Mouse (Mus musculus): Measurements from ENCODE around the gene Cxcl1.
"Not testable (repeated sequence)": the region's sequence is repeated elsewhere in the genome, so short reads cannot be mapped to it uniquely, and the experiment has no call there.

Gene Cxcl1

DNA sequence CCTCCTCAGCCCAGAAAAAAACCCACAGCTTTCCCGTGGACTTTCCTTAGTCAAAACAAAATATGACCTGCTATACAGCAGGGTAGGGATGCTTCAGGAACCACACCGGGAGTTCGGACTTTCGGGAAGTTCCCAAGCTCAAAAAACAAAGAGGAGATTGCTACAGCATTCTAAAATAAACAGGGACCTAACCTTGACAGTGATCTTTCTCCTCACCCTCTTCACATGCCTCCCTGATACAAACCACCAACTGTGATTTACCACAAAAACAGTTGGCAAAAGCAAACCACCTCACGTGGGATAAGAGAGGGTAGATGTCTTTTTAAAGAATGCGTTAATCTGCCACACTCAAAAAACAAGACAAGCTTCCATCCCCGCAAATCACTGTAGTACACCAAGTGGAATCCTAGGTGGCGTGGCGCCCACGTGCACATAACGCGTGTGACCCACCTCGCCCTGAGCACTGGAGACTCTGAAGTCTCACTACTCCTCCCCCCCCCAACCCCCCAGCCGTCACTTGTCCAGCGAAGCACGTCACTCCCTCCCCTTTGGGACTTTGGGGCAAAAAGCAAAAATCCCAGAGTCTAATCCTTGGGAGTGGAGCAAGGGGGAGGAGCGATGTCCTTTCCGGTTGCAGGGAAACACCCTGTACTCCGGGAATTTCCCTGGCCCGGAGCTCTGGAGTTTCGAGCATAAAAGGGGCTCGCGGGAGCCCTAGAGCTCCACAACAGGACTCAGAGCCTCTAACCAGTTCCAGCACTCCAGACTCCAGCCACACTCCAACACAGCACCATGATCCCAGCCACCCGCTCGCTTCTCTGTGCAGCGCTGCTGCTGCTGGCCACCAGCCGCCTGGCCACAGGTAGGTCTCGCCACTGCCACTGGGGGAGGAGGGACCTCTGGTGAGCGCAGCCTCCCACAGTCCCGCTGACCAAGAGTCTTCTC is at the start of gene Cxcl1:
Gene Cxcl1, plus strand, starts transcription at position 723 of the 945 bp plus-strand sequence.
- no peak for DNase-seq

- no peak for DNase-seq
These were observed 47.1 kb upstream of the Cxcl1 start for GRCm38 (mm10) chr5:90843891-90844290.

GRCm38 (mm10) chr5:90850096-90850495 is 40.9 kb upstream of the Cxcl1 start:
- not testable (repeated sequence) for DNase-seq

DNA sequence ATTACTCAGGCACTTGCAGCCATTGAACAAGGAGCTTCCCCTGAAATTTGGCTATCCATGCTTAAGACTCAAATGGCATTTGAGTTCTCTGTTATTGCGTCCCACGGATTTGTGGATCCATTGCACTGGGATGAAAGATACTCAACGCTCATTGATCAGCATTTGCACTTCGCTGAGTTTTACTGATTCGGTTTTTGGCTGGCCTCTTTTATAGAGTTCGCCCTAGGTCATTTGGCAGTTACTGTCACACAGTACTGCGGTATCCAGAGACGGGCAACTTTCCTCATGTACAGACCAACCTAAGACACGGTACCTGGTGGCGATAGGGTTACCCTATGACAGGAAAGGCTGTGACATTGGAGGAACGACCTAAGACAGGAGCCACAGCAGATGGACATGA is 39.6 kb upstream of the Cxcl1 start:
- not testable (repeated sequence) for DNase-seq

DNA sequence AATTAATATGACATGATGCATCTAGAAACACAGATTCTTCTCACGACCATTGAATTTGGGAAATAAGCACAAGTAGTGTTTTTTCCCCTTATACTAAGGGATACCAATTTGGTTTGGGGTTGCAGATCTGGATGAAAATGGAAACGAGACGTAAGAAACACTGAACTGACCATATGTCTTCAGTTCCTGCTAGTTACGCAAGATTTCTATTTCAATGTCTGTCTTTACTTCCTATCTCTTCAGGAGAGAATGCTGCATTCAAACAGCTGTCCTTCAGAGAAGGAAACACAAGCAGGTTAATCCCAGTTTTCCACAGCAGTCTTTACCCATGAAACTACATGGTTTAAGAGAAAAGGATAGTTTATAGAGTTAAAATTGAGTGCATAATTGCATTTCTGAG is 37.8 kb upstream of the Cxcl1 start:
- DNase-seq = no peak

GRCm38 (mm10) chr5:90855308-90856230 is 35.5 kb upstream of the Cxcl1 start:
- no peak for DNase-seq

DNA sequence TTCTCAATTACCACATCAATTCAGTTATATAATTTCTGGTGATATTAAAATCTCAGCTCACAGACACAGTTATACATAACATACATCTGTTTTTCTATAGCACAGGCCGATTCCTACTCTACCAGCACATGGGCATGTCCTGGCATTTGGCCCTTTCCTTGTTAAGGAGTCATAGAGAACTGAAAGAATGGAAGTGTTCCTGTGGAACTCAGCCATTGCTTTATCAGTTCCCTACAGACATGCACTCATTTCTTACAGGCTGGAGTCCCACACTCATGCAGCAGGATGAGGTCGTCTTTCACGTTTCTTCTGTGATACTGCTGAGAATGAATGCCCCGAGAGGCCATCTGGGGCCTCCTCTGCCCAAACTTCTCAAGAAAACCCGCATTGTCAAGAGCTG is 33.6 kb upstream of the Cxcl1 start:
- no peak for DNase-seq

DNA sequence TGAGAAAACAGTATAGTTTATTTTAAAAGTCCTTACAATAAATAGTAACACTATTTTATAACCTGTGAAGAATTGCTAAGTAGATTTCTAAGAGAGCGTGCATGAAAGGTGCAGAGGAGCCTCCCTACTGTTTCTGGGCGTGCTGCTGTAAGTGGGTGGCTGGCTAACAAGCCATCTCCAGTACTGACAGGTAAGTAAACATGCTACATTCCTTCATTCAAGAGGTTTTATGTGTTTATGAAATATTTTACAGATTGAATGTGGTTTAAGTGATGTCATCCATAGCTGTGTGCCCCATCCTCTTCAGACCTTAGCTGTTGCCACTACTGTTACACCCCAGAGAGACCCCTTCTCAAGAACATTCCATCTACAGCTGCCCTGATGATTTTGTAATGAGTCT is 32.6 kb upstream of the Cxcl1 start:
- no peak for DNase-seq

- no peak for DNase-seq
These were observed 32.0 kb upstream of the Cxcl1 start for GRCm38 (mm10) chr5:90859031-90859430.

GRCm38 (mm10) chr5:90861876-90862375 is 29.1 kb upstream of the Cxcl1 start:
- DNase-seq = no peak

DNA sequence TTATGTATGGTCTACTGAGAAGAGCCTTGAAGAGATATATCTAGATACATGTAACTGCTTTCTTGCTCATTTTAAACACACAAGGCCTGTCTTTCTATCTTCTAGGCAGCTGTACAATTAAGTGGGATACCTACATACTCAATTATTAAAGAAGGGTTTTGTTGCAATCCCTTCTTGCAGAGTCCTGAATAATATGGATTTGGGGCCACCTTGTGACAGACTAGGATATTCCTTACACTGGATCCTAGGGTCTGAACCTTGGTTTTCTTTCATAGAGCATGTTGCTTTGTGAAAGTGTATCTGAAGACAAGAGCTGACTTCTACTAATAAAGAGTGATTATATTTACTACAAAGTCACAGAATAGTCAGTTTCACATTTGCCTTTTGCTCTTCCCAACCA is 24.3 kb upstream of the Cxcl1 start:
- no peak for DNase-seq

DNA sequence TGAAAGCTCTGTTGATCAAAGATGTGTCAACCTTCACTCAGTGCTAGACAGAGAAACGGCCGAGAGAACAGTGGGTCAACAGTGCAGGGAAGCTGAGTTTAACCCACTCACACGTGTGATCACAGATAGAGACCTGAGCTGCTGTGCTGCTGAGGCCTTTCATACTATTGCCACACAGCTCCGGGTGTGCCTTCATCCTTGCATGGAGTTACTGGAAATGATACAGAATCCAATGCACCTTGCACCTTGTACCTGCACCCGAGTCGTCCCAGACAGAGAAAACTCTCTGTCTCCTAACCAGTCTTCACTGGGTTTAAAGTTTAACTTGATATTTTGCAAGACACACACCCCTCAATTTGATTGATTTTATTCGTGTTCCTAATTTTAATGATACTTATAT is 18.7 kb upstream of the Cxcl1 start:
- no peak for DNase-seq

- no peak for DNase-seq
These were observed 15.0 kb upstream of the Cxcl1 start for GRCm38 (mm10) chr5:90876045-90876444.

DNA sequence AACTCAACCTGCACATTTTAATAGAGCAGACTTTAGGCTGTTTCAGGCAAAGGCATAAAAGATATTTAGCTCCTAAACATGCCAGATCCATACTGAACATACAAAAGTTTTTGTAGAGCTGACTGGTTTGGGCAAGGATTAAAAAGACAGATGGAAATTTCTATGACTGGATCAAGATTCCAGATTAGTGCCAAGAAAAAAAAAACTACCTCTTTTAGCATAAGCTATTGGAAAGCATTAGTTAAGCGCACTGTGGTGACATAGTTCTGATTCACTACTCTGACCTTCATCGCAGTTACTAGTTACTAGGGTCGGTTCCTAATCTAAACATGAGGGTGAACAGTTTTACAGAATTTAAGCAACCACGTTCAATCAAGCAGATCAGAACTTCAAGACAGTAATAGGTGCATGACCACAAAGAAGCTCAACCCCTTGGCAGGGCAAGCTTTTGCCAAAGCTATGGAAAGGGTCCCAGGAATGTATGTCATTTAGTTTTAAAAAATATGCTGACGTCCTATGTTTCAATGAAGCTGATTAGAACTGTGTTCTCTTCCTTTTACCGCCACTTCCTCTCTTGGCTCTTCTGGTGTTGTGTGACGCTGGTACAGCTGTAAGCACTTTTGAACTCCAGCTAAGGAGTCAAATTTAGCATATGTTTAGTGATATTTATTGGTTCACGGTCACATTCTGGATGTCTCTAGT is 14.4 kb upstream of the Cxcl1 start:
- DNase-seq = no peak

DNA sequence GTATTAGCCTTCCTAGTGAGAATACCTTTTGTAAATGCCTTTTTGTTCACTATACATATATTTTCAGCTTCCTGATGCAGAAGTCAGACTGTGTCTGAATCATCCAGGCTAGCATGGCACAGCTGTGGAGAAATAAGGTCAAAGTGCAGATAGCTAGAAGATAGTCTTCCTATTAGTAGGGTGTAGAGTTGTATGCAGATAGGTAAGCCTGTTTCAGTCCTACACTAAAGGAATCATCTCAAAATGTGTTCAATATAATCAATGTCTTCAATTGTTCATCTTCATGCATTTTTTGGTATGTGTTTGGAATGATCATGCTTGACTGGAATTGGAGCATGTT is 13.9 kb upstream of the Cxcl1 start:
- no peak for DNase-seq

- DNase-seq = no peak
These were observed 11.6 kb upstream of the Cxcl1 start for GRCm38 (mm10) chr5:90879307-90880014.

DNA sequence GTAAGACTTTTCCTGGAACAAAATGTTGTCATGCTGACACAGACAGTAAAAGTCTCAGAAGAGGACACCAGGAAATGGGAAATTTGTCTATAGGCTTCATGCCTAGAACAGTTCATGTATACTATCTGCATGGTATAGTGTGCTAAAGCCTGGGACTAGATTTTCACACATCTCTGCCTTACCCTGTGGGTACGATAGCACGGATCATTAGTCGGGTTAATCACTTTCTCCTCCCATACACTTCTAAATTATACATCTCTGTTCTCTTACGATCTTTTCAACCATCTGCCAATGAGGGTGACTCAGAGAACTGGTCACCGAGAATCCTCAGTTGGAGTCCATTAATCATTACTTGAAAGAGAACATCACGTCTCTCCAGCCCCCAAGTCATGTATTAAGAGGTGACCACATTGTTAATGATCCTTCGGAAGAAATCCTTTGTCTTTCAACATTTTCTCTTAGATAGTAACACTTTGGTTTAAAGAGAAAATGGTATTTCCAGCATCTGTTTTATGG is 10.6 kb upstream of the Cxcl1 start:
- DNase-seq = no peak

DNA sequence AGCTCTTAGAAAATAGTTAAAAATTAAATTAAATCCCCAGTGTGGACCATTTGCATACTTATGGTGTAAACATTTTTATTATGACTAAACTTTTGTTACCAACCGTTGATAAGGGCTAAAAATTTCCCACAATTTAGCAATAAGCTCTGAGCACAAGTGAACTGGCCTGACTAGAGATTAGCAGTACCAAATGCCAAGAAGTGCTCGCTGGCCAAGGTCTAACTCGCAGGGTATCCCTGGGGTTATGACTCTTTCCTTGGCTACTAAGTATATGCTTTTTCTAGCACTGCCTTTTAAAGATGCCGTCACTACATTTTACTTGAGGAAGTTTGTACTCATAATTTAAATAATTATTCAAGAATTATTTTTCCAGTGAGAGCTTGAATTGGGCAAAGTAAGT is 10.0 kb upstream of the Cxcl1 start:
- no peak for DNase-seq

- no peak for DNase-seq
These were observed 9.4 kb upstream of the Cxcl1 start for GRCm38 (mm10) chr5:90881682-90882081.

- DNase-seq = no peak
These were observed 8.9 kb upstream of the Cxcl1 start for GRCm38 (mm10) chr5:90882146-90882545.

DNA sequence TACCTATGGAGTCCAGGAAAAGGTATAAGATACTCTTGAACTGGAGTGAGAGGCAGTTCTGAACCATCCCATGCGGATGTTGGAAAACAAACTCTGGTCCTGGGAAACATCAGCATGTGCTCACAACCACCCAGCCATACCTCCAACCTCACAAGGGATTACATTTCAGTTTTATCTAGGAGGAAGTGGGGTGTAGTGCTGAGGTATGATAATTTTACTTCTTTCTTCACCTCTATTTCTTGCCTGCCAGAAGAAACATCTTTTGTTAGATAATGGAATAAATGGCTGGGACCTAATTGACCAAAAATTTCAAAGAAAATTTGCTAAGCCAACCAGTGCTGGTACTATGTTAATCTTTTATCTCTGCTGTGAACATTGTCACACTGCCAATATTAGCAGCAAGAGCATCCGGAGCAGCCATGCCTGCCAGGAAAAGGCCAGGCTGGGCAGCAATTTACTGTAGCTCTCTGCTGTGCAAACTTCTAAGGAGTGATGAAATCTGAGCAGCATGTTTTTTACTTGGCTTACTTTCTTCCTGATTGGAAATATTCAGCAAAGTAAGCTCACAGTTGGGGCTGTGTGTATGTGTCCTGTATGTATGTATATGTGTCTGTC is 6.3 kb upstream of the Cxcl1 start:
- no peak for DNase-seq

DNA sequence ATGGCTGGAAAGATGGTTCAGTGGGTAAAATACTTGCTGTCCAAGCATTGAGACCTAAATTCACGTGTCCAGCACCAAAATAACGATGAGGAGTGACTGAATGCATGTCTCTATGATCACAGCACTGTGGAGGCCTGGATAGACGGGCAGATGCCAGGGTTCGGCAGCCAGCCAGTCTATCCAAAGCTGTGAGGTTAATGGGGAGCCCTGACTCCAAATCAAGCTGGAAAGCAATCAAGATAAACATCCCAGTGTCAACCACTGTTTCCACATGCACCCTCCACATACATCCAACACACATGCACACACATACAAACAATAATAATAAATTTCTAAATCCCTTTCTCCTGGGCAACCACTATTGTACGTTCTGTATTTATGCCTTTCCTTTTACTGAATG is 2.4 kb upstream of the Cxcl1 start:
- DNase-seq = no peak

Measured in thymus, adult 18-20 months (tissue).